Mouse (Mus musculus): ENCODE data around the gene Sdc4.

DNA sequence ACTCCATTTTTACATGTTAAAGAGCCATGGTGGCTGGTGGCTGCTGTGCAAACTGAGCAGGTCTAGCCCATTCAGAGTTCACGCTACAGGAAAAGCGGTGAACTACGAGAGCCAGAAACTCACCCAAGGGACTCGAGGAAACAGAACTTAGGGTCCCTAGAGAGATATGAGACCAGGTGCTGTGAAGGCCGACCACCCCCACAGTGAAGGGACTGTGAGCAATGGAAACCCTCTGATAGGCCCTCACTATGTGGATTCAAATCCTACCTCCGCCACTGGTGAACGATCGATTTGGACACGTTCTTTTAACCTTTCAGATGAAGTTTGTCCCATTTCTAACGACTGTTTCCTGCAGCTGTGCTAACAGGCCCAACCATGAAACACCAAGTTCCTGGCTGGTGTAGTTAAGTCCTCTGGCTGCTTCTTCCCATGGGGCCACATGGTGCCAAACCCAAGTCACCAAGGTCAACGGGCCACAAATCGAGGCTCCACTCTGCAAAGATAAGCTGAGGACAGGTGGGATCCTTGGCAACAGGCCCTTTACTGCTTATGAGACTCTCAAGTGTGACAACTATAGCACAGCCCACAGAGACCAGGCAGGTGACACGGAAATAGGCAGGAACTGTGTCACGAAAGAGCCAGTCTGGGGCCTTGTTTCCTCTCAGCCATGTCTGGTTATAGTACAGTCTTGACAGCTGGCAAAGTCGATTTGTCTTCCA lies 20.9 kb downstream of the Sdc4 start:
- TF ChIP-seq HCFC1 (IDR thresholded peaks at IDR 0.05; ENCODE audit: low read depth, low read length) (no peak), CTCF (IDR thresholded peaks at IDR 0.05 in 2 of 3, conservative IDR thresholded peaks at IDR 0.05 in 1 of 3; ENCODE audit: control insufficient read depth in 1 of 3, insufficient read depth in 1 of 3, low read depth in 2 of 3, low read length in 3 of 3, poor library complexity in 1 of 3, severe bottlenecking in 1 of 3) (no peak), USF1 (IDR thresholded peaks at IDR 0.05; ENCODE audit: low read depth, low read length) (no peak), RCOR1 (IDR thresholded peaks at IDR 0.05; ENCODE audit: low read depth, low read length) (no peak), MAX (IDR thresholded peaks at IDR 0.05; ENCODE audit: low read length) (no peak), POLR2AphosphoS2 (IDR thresholded peaks at IDR 0.05; ENCODE audit: low read length) (no peak), RAD21 (IDR thresholded peaks at IDR 0.05; ENCODE audit: low read depth, low read length) (no peak), USF2 (IDR thresholded peaks at IDR 0.05; ENCODE audit: borderline replicate concordance in 1 of 2, insufficient read depth in 1 of 2, low read depth in 1 of 2, low read length in 2 of 2) (no peak), MAFK (IDR thresholded peaks at IDR 0.05; ENCODE audit: borderline replicate concordance, low read depth, low read length) (no peak), NRF1 (IDR thresholded peaks at IDR 0.05; ENCODE audit: insufficient read depth, low read depth, low read length, poor library complexity, severe bottlenecking) (no peak), POLR2A (IDR thresholded peaks at IDR 0.05; ENCODE audit: control insufficient read depth in 1 of 2, insufficient read depth in 1 of 2, low read depth in 1 of 2, low read length in 2 of 2, poor library complexity in 1 of 2) (no peak), EP300 (IDR thresholded peaks at IDR 0.05; ENCODE audit: low read depth in 1 of 2, low read length in 2 of 2) (no peak), MYB (IDR thresholded peaks at IDR 0.05; ENCODE audit: low read depth, low read length) (no peak)

All from MEL (cell line).